Mouse (Mus musculus): ENCODE measurements around the gene Fas. TPM values are rescaled to one million over a fixed set of nuclear protein-coding genes. Genes with fewer than 3 reads are reported as not detected.

Fas gene
- 5.8 and 6.4 TPM in 2 replicates for polyA plus RNA-seq (2015; fragmentation: Nextera tagmentation; extraction: Ambion mirVana)

DNA sequence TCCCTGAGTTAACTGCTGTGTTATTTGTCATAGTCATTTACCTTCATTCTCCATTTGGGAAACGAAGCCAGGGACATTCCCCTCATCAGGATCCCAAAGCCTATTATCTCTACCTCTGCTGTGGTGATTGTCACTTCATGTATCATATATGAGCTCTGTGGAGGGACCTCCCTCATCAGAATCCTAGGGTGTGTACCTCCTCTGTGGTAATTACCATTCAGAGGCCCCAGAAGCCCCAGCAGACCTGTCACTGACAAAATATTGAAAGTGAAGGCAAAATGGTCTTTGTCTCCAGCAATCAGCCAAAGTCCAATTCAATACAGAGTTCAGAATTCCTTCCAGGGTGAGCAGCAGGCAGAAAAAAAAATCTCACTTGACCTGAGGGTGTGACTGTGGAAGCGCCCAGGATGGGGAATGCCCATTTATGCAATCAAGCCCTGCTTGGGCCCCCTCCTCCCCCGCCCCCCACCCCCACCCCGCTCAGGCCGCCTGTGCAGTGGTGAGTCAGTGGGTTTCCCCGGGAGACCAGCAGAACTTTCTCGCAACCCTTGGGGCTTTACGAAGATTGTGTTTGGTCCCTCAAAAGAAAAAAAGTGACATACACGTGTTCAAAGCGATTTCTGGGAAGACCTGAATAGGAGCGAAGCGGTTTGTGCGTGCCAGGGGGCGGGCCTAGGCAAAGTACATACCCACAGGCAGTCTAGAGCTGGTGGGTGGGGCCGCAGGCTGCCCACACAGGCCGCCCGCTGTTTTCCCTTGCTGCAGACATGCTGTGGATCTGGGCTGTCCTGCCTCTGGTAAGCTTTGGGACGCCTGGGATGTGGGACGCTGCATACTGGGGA, at the start of gene Fas:
TSS of gene Fas (plus strand) at position 719 of the 842 bp plus-strand sequence.
- ATAC-seq, result peak; percentile 97
- H3K36me3 ChIP-seq (ENCODE audit: control insufficient read depth, insufficient read depth, low read length), result no peaks in the 10 kb centered on the region
- H3K9me3 ChIP-seq (ENCODE audit: control insufficient read depth, low read length), result no peaks in the 10 kb centered on the region
- H3K4me3 ChIP-seq (ENCODE audit: low read length), result peak within 1 kb of the TSS; percentile 59
- peak within 1 kb of the TSS; percentile 97 for H3K4me2 ChIP-seq (ENCODE audit: low read depth, low read length)
- peak within 1 kb of the TSS; percentile 67 for H3K9ac ChIP-seq (ENCODE audit: low read depth, low read length)
- 2% methylated on average over 18 of the region's 19 CpGs for WGBS
- peaks cover 4% of the 10 kb centered on the region for H3K4me1 ChIP-seq (ENCODE audit: control insufficient read depth, insufficient read depth, low read length)
- no peaks in the 10 kb centered on the region for H3K27me3 ChIP-seq (replicated peaks; ENCODE audit: control insufficient read depth, insufficient read depth, low read length)
- peak within 1 kb of the TSS; percentile 54 for H3K27ac ChIP-seq (ENCODE audit: low read length)

DNA sequence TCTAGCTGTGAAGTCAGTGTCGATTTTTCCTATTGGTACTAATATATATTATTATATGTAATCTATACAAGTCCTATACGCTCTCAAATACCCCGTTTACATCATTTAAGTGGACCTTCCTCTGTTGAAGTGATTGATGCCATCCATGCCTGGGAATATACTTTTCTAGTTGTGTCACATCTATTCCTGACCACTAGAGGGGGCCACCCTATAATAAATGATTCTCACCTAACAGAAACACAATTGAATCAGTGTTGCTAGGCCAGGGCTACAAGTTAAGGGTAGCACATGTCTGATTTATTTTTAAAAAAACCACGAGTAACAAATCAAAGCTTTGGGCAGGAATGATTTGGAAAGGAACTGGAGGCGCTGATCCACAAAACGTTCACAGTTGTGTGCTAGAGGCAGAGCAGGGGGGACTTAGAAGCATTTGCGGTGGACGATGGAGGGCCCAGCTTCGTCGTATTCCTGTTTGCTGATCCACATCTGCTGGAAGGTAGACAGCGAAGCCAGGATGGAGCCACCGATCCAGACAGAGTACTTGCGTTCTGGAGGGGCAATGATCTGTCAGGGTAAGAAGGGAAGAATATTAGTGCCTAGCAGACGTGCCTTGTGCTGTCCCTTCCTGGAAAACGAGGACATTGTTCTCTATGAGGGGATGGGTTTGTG, 49.1 kb upstream of the Fas start:
- H3K4me3 ChIP-seq (ENCODE audit: low read length), result no peak overlapping the region
- no peaks in the 10 kb centered on the region for H3K27me3 ChIP-seq (replicated peaks; ENCODE audit: control insufficient read depth, insufficient read depth, low read length)
- H3K4me1 ChIP-seq (ENCODE audit: control insufficient read depth, insufficient read depth, low read length), result peaks cover 2% of the 10 kb centered on the region; the same call in 1 of the 2 replicates
- H3K36me3 ChIP-seq (ENCODE audit: control insufficient read depth, insufficient read depth, low read length), result no peaks in the 10 kb centered on the region
- no peaks in the 10 kb centered on the region for H3K9me3 ChIP-seq (ENCODE audit: control insufficient read depth, low read length)
- H3K27ac ChIP-seq (ENCODE audit: low read length), result no peak overlapping the region
- no peak for ATAC-seq
- no peak overlapping the region for H3K4me2 ChIP-seq (ENCODE audit: low read depth, low read length)
- H3K9ac ChIP-seq (ENCODE audit: low read depth, low read length), result no peak overlapping the region
- WGBS, result 66% methylated on average over 15 of the region's 15 CpGs

DNA sequence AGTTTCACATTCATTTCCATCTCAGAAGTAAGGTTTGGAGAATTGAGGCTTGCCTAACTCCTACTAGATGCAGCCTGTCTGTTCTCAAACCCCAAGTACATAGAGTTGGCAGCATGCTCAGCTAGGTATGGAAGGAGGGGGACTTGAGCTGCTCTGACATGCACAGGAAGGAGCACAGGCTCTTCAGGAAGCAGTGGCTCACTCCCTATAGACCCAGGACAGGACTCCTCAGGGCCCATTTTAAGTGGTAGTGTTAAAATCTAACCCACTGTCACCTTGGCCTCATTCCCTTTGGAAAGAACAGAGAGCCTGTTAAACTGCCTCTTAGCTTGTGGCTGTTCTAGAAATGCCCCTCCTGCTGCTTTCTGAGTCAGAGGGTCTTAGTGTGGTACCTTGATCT, 47.5 kb upstream of the Fas start:
- no peak for ATAC-seq
- no peak overlapping the region for H3K4me3 ChIP-seq (ENCODE audit: low read length)
- H3K27ac ChIP-seq (ENCODE audit: low read length), result no peak overlapping the region
- H3K4me2 ChIP-seq (ENCODE audit: low read depth, low read length), result no peak overlapping the region
- no peak overlapping the region for H3K9ac ChIP-seq (ENCODE audit: low read depth, low read length)
- peaks cover 2% of the 10 kb centered on the region; the same call in 1 of the 2 replicates for H3K4me1 ChIP-seq (ENCODE audit: control insufficient read depth, insufficient read depth, low read length)
- no peaks in the 10 kb centered on the region for H3K27me3 ChIP-seq (replicated peaks; ENCODE audit: control insufficient read depth, insufficient read depth, low read length)
- no peaks in the 10 kb centered on the region for H3K36me3 ChIP-seq (ENCODE audit: control insufficient read depth, insufficient read depth, low read length)
- no peaks in the 10 kb centered on the region for H3K9me3 ChIP-seq (ENCODE audit: control insufficient read depth, low read length)

DNA sequence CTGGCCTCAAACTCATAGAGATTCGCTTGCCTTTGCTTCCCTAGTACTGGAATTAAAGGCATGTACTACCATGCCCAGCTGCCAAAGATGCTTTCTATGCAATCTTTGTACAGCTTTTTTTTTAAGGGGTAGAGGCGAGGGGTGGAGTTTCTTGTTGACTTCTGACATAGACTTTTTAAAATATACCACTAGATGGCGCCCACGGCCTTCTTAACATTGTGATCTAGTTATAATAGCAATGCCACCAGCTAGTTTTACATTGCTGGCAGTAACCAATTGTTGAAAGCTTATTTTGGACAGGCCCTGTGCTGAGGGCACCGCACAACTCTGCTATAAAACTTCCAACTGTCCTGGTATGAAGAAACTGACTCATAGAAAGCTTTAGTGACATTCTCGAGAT, 46.4 kb upstream of the Fas start:
- Histone ChIP-seq H3K4me3 (ENCODE audit: low read length) (no peak overlapping the region), H3K4me1 (ENCODE audit: control insufficient read depth, insufficient read depth, low read length) (peaks cover 2% of the 10 kb centered on the region; the same call in 1 of the 2 replicates), H3K27ac (ENCODE audit: low read length) (no peak overlapping the region), H3K9me3 (ENCODE audit: control insufficient read depth, low read length) (no peaks in the 10 kb centered on the region), H3K9ac (ENCODE audit: low read depth, low read length) (no peak overlapping the region), H3K27me3 (replicated peaks; ENCODE audit: control insufficient read depth, insufficient read depth, low read length) (no peaks in the 10 kb centered on the region), H3K36me3 (ENCODE audit: control insufficient read depth, insufficient read depth, low read length) (no peaks in the 10 kb centered on the region), H3K4me2 (ENCODE audit: low read depth, low read length) (no peak overlapping the region)
- peak; percentile 41; the same call in 1 of the 2 replicates for ATAC-seq
- WGBS, result 13% methylated on average over 6 of the region's 6 CpGs

DNA sequence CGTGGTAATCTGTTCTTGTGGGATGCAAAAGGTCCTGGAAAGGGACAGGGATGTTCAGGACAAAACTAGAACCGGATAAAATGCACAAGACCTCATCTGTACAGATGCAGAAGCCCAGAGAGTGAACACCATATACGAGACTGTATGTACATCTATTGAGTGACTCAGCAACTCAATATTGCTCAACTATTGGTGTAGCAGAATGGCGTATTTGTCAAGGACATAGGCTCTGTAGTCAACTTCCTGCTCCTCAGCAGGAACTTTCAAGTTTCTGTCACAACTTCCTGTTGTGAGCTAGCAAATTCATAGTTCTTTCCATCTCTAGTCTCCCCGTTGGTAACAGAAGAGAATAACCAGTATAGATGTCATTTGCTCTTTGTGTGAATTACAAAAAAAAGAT, 41.9 kb upstream of the Fas start:
- no peaks in the 10 kb centered on the region for H3K9me3 ChIP-seq (ENCODE audit: control insufficient read depth, low read length)
- no peak overlapping the region for H3K27ac ChIP-seq (ENCODE audit: low read length)
- WGBS, result 72% methylated on average over 5 of the region's 5 CpGs
- ATAC-seq, result no peak
- no peak overlapping the region for H3K9ac ChIP-seq (ENCODE audit: low read depth, low read length)
- no peak overlapping the region for H3K4me3 ChIP-seq (ENCODE audit: low read length)
- peaks cover 6% of the 10 kb centered on the region for H3K4me1 ChIP-seq (ENCODE audit: control insufficient read depth, insufficient read depth, low read length)
- no peaks in the 10 kb centered on the region for H3K36me3 ChIP-seq (ENCODE audit: control insufficient read depth, insufficient read depth, low read length)
- no peaks in the 10 kb centered on the region for H3K27me3 ChIP-seq (replicated peaks; ENCODE audit: control insufficient read depth, insufficient read depth, low read length)
- H3K4me2 ChIP-seq (ENCODE audit: low read depth, low read length), result no peak overlapping the region

DNA sequence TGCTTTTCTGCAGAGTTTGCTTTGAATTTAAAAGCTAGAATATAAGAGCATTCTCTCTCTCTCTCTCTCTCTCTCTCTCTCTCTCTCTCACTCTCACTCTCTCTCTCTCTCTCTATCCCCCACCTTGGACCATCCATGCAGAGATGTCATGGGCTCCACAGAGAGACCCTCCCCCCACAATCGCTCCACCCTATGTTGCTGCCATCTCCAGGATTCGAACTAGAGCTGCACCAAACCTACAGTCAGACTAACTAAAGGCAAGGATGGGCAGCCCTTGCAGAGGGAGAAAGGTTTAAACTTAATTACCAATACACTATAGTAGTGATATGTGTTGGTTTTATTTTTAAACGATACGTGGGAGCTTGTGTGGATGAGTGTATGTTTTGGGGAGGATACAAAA, 39.8 kb upstream of the Fas start:
- no peak for ATAC-seq
- no peak overlapping the region for H3K4me2 ChIP-seq (ENCODE audit: low read depth, low read length)

DNA sequence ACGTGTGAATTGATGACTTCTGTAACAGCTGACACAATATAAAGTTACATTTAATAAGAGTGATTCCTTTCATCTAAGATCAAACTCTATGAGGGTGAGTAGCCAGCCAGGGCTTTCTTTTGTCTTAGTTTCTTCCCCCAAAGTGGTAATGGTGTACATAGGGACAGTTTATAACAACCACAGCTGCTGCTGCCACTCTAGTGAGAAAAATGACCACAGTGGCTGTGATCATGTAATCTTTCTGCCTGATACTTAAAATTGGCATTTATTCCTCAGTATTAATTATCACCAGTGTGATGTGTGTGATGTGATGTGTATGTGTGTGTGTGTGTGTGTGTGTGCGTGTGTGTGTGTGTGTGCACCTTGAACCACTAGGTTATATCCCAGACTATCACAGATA, 38.6 kb upstream of the Fas start:
- Histone ChIP-seq H3K27me3 (replicated peaks; ENCODE audit: control insufficient read depth, insufficient read depth, low read length) (no peaks in the 10 kb centered on the region), H3K36me3 (ENCODE audit: control insufficient read depth, insufficient read depth, low read length) (no peaks in the 10 kb centered on the region), H3K4me2 (ENCODE audit: low read depth, low read length) (no peak overlapping the region), H3K9ac (ENCODE audit: low read depth, low read length) (peak overlapping the region; percentile 11; the same call in 1 of the 2 replicates), H3K4me1 (ENCODE audit: control insufficient read depth, insufficient read depth, low read length) (peaks cover 4% of the 10 kb centered on the region), H3K27ac (ENCODE audit: low read length) (no peak overlapping the region), H3K4me3 (ENCODE audit: low read length) (peak overlapping the region; percentile 38), H3K9me3 (ENCODE audit: control insufficient read depth, low read length) (no peaks in the 10 kb centered on the region)
- WGBS, result 72% methylated on average over 2 of the region's 2 CpGs
- ATAC-seq, result no peak

More for the DNA sequence above, 39.8 kb upstream of the Fas start:
- Histone ChIP-seq H3K4me1 (ENCODE audit: control insufficient read depth, insufficient read depth, low read length) (peaks cover 4% of the 10 kb centered on the region), H3K9ac (ENCODE audit: low read depth, low read length) (no peak overlapping the region), H3K9me3 (ENCODE audit: control insufficient read depth, low read length) (no peaks in the 10 kb centered on the region), H3K27ac (ENCODE audit: low read length) (no peak overlapping the region), H3K36me3 (ENCODE audit: control insufficient read depth, insufficient read depth, low read length) (no peaks in the 10 kb centered on the region), H3K27me3 (replicated peaks; ENCODE audit: control insufficient read depth, insufficient read depth, low read length) (no peaks in the 10 kb centered on the region), H3K4me3 (ENCODE audit: low read length) (no peak overlapping the region)
- 88% methylated on average over 4 of the region's 4 CpGs for WGBS

DNA sequence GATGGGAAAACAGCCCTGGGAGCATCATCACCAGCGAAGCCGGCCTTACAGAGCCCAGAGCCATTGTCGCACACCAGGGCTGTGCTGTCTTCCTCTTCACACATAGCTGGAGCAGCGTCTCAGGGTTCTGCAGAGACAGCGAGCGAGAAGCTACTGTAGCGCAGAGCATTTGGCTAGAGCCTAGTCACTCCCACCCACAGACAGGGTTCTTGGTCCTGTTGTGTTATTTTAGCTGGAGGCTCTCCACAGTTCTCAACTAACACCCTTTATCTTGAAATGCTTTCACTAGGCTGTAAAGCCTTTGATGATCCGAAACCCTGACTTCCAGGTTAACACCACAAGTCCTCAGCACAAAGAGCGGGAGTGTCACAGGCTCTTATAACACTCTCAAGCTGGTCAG, 38.0 kb upstream of the Fas start:
- 69% methylated on average over 9 of the region's 9 CpGs for WGBS
- H3K27ac ChIP-seq (ENCODE audit: low read length), result peak overlapping the region; percentile 41; the same call in 1 of the 2 replicates
- H3K9ac ChIP-seq (ENCODE audit: low read depth, low read length), result peak overlapping the region; percentile 51
- H3K4me3 ChIP-seq (ENCODE audit: low read length), result peak overlapping the region; percentile 38
- peaks cover 4% of the 10 kb centered on the region for H3K4me1 ChIP-seq (ENCODE audit: control insufficient read depth, insufficient read depth, low read length)
- ATAC-seq, result no peak
- H3K9me3 ChIP-seq (ENCODE audit: control insufficient read depth, low read length), result no peaks in the 10 kb centered on the region
- H3K4me2 ChIP-seq (ENCODE audit: low read depth, low read length), result peak overlapping the region; percentile 22; the same call in 1 of the 2 replicates
- H3K36me3 ChIP-seq (ENCODE audit: control insufficient read depth, insufficient read depth, low read length), result no peaks in the 10 kb centered on the region
- no peaks in the 10 kb centered on the region for H3K27me3 ChIP-seq (replicated peaks; ENCODE audit: control insufficient read depth, insufficient read depth, low read length)

DNA sequence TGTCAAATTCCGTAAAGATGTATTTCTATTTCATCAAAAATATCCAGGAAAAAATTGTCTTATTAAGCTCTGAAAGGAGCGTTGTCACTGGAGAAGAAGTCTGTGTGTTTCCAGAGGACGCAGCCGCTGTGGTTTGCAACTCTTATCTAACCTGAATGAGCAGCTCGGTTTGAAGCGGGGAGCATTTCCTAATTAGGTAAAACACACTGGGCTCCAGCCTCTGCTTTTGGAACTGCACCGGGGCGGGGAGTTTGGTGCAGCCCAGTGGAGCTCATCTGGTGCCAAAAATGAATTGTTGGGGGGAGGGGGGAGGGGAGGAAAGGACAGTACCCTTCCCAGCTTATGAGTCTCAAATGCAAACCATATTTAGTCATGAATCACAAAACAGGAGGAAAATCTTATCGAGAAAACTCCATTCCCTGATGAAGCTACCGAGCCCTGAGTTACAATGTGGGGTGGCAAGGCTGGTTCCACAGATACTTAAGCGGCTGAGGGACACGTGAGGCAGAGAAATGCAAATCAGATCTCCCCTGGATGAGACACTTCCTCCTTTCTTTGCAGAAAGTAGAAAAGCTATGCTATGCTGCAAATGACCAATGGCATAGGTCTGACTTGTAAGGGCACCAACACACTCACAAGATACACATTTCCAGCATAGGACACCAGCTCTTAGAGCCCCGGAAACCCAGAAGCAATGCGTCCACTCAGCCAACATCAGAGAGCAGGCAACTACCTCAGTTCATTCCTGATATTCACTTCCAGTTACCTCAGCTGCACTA, 36.2 kb upstream of the Fas start:
- 34% methylated on average over 14 of the region's 14 CpGs for WGBS

More for the DNA sequence above, 36.2 kb upstream of the Fas start:
- H3K4me1 ChIP-seq (ENCODE audit: control insufficient read depth, insufficient read depth, low read length), result peaks cover 4% of the 10 kb centered on the region
- ATAC-seq, result peak; percentile 27; the same call in 1 of the 2 replicates
- peak overlapping the region; percentile 23 for H3K4me2 ChIP-seq (ENCODE audit: low read depth, low read length)
- no peaks in the 10 kb centered on the region for H3K27me3 ChIP-seq (replicated peaks; ENCODE audit: control insufficient read depth, insufficient read depth, low read length)
- H3K4me3 ChIP-seq (ENCODE audit: low read length), result peak overlapping the region; percentile 42
- peak overlapping the region; percentile 57 for H3K9ac ChIP-seq (ENCODE audit: low read depth, low read length)
- peak overlapping the region; percentile 86 for H3K27ac ChIP-seq (ENCODE audit: low read length)
- H3K9me3 ChIP-seq (ENCODE audit: control insufficient read depth, low read length), result no peaks in the 10 kb centered on the region
- H3K36me3 ChIP-seq (ENCODE audit: control insufficient read depth, insufficient read depth, low read length), result no peaks in the 10 kb centered on the region

Measured in intestine, embryonic 16.5 days (tissue).